Mouse (Mus musculus) cerebellum, adult 9-10 months (tissue): ENCODE measurements around the gene Coq8a.

Source experiments
- DNase-seq: peaks from one replicate; pipeline ENCODE4 v3.0.0; 2022

The Coq8a gene

DNA sequence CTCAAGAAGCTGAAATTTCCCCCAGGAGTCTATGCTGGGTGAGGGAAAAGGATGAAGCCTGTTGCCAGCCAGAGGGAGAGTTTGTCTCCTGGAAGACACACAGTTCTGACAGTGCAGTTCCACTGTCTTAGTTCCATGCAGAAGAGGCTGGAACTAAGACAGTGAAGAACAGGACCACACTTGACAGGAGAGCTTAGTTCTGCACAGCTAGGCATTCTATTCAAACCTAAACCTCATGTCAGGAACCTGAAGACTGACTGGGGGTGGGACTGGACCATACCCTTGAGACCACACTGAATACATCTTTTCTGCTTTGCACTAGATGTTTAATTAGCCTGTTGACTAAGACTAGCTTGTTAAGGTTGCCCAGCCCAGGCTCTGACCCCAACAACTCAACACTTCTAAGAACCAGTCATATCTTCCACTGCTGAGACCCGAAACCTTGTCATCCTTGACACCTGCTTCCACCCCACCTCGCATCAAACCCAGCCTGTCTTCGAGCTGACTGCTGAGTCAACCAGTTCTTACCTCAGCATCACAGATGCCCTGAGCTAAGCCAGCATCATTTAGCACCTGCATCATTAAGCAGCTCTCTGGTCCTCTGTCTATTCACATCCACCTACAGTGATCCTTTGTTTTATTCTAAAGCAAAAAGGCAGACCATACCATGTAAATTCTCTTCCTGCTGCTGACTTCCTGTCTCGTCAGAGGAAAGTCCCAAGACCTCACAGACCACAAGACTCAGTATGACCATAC is at the start of gene Coq8a:
TSS of gene Coq8a (minus strand) at position 644 of the 756 bp plus-strand sequence.
- no peak for DNase-seq

- DNase-seq, result no peak
Observed at GRCm38 (mm10) chr1:180248593-180249146, 49.3 kb upstream of the Coq8a start.

- no peak for DNase-seq
Observed at GRCm38 (mm10) chr1:180247901-180248300, 48.5 kb upstream of the Coq8a start.

GRCm38 (mm10) chr1:180245741-180246507 is 46.5 kb upstream of the Coq8a start:
- no peak for DNase-seq

DNA sequence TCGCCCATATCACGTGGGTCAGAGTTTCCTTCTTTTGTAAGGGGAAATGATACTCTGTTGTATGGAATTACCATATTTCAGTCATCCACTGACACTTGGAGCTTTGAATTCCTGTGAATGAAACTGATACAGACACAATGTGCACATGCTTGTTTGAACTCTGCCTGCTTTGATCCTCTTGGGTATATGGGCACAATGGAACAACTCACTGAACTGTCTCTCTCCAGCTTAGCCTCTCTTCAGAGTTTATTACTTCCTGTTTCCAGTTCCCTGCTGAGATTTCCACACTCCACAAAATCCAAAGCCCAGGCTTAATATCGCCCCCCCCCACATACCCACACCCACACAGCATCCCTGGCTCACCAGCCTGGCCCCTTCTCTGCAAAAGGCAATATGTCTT is 32.3 kb upstream of the Coq8a start:
- no peak for DNase-seq

DNA sequence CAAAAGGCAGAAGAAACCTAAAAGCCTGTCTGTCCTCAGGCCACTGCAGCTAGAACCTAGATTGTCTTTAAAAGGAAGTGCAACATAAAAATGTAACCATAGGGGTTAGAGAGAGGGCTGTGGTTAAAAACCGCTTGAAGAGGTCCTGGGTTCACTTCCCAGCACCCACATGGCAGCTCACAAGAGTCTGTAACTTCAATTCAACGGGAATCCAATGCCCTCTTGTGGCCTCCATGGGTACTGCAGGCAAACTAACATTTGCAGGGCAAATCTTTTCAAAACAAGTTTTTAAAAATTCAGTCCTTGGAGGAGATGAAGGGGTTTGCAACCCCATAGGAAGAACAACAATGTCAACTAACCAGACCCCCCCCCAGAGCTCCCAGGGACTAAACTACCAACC is 31.2 kb upstream of the Coq8a start:
- no peak for DNase-seq

DNA sequence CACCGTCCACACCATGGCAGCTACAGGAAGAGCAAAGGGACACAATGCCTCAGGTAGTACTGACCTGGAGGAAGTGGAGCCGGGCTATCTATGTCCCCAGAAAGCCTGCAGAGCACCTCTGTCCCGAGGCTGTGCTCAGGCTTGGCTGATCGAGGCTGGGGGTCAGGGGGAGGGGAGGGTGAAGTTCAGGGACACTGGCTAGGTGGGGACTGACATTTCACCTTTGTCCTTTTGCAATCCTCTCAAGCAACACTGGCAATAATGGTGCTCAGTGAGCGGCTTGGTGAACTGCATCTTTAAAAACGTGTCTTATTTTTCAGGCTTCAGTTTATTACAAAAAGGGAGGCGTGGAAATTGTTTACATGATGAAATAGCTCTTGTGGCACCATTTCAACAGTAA is 30.5 kb upstream of the Coq8a start:
- no peak for DNase-seq

DNA sequence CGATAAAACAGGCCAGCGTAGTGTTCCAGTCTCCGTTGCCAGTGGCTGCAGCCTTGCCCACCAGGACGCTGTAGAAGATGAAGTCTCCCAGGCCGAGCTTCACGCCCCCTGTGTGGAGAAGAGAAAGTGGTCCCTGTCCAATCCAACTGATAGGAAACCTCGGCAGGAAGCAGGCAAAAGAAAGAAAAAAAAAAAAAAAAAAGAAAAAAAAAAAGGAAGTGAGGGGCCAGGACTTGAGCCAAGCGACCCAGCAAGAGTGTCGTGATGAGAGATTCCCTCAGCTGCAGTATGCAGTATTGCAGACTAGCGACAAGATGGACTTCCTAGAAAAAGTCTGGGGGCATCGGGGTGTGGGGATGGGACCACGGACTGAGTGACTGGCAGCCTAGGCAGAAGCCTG is 29.5 kb upstream of the Coq8a start:
- no peak for DNase-seq

- no peak for DNase-seq
Observed at GRCm38 (mm10) chr1:180226766-180227165, 27.4 kb upstream of the Coq8a start.

DNA sequence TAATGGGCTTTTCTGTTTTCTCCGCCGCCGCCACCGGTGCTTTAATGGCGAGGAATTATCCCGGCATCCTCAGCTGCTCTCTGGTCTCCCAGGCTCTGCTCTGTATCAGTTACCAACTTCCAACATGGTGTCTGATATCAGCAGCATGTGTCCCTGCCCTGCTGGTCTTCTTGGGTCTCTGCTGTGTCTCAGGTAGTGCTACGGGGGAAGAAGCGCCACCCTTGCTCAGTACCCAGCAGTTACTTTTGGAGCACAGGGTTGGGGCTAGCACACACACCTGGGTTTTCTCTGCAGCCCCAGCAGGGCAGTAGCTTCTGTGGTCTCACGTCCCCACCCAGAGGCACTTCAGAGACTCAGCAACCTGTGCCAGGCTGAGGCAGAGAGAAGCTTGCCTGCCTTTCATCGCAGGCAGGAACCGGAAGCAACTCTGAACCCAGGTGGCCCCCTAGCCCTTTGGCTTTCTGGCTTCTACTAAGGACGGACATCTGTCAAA is 26.9 kb upstream of the Coq8a start:
- no peak for DNase-seq

DNA sequence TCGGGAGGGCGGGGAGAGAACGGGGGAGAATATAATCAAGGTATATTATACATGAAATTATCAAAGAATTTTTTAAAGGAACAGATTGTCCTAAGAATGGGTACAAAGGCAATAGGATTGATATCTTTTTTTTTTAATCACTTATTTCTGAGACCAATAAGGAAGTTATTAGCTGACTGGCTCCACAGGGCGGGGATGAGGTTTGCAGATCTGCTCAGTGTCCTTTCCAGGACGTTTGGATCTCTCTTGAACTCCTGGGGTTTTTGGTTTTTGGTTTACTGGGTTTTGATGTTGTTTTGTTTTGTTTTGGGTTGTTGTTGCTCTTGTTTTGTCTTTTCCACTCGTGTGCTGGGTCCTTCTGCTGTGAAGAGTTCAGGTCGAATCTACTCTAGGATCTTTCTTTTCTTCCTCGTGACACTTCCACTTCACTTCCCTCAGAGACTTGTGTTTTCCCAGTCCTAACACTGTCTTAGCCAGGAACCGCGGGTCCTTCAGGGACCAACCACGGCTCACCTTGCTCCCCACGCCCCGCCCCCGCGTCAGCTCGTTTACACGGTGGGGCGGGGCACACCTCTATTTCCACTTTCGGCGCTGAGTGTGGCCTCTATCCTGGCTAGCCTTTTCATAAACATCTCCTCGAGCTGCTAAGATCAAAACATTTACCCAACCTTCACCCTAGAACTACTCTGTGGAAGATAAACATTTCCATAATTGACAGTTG is 26.3 kb upstream of the Coq8a start:
- DNase-seq, result peak; percentile 72

DNA sequence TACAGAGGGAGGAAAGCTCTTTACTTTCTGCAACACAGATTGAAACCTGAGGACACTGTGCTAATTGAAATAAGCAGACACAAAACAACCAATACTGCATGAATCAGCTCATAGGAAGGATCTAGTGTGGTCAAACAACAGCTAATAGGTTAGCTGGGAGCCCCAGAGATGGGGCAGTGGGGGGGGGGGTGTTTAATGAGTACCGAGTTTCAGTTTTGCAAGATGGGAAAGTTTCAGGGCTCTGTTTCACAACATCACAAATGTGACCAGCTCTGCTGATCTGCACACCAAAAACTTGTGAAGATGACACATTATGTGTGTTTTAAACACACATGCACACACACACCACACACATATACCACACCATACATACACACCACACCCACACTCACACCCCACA is 22.6 kb upstream of the Coq8a start:
- DNase-seq, result no peak

DNA sequence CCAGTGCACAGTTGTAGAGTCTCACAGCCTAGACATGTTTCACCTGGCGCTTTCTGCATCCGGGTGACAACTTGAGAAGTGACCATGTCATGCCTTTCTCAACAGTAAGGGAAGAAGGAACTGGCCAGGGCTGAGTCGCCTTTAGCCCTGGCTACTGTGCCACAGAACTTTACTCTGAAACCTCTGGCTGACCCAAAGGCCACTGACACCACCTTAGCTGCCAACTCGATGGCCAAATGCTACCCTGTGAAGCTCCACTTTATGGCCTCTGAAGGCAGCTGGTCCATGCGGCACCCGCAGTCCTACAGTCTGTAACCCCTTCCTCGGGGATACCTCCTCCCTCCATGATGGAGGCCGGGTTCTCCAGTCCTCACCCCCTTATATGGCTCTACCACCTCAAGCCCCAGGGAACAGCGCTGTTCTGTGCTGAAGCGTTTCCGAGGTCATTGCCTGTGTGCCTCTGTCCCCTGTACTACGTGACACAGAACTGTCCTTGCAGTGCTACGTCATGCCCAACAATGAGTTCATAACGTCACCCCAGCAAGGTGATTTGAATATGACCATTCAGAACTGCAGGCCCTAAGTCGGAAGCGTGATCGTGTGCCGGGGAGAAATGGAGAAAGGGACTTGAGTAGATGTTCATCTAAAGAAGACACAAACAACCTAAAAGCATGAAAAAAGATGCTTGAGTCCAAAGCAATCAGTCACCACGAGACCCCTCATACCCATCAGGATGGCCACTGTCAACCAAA is 21.6 kb upstream of the Coq8a start:
- DNase-seq, result no peak

DNA sequence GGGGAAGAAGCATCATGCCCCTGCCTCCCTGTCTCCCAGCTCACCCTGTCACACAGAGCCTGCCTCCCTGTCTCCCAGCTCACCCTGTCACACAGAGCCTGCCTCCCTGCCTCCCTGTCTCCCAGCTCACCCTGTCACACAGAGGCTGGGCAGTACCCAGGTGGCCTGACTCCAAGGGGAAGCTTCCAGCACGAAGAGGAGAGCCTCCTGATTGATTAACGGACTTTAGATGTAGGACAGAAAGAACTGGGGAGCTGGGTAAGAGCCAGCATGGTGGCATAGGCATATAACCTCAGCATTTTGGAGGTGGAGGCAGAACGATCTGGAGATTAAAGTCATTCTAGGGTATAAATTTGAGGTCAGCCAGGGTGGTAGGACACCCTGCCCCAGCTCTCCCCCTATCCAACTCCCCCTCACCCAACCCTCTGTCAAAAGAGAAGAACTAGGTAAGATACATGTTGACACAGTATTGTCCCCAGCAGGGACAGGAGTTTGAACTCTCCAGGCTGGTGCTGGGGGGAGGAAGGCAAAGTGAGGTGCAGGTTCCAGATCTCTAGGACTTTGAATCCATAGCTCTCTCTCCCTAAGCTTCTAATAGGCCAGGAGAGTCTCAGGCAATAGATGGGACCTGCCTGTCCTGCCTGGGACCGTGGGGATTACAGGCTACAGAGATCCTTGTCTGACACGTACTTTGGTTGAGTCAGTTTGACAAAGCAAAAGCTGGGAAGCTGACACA is 17.3 kb upstream of the Coq8a start:
- DNase-seq, result no peak

GRCm38 (mm10) chr1:180215044-180215443 is 15.6 kb upstream of the Coq8a start:
- DNase-seq, result peak; percentile 80

GRCm38 (mm10) chr1:180212911-180213310 is 13.5 kb upstream of the Coq8a start:
- DNase-seq, result no peak

DNA sequence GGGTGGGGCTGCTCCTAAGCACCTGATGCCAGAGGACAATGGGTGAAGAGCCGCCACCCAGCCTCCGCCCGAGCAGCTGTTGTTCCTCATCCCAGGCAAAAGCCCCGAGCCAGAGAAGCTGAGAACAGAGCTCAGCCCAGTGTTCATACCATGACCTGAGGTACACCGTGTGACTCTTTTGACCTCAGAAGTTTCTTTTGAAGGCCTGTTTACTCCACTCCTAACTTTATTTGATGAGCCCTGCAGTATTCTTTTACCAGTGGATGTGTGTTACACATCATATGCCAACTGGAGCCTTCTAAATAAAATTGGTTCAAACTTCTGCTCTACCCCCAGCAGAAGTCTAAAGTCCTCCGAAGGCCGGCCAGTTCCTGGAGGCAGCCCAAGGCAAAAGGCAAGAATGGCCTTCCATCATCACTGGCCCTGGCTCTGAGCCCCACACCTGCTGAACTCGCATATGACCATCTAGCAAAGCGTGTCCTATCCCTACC is 11.4 kb upstream of the Coq8a start:
- no peak for DNase-seq

DNA sequence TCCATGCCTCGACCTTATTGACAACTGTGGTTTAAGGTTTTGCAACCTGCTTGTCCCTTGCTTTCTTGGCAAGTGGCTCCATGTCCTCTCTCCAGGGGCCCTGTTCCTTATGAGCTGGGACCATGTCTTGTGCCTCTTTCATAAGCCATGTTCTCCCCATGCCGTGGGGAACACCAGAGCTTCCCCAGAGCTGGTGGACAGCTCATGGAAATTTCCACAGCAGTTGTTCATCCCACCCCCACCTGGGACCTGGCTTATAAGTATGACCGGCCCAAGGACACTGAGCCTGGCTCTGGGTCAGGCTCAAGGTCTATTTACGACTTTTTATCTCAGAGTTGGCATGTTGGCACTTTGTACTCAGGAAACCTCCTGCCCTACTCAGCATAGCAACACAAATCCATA is 10.6 kb upstream of the Coq8a start:
- DNase-seq, result no peak

DNA sequence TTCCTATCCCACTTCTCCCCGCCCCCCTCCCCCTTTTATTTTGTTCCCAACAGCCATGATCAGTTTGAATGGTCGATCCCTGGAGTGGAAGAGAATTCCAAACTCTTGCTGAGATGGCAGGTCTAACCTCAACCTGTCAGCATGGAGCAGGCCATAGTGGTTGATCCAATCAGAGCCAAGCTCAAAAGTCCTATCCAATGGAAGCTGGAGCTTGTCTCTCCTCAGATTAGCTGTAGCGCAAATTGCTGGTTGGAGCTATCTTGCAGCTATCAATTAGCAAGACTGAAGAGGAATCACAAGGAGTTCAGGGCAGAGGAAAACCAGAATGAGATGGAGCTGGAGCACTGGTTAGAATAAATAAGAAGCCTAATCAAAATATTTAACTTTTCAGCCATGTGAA is 9.0 kb upstream of the Coq8a start:
- no peak for DNase-seq

DNA sequence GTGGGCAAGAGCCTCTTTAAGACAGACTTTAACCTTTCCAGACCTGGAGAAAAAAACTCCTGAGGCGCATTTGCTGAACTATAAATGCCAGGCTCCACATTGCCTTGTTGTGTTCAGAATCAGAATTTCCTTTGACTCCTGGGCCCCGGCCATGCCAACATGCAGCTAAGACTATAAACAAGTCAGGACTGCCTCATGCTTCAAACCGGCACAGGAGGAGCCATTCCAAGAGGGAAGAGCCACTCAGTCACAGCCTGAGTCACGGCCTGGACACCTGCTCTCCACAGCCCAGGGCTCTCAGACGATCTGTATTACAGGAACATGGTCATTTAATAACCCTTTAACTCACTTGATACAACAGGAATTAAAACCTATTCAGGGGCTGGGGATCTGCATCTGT is 1.3 kb upstream of the Coq8a start:
- DNase-seq, result no peak

- no peak for DNase-seq
Observed at GRCm38 (mm10) chr1:180199715-180200050, 281 bp upstream of the Coq8a start.

DNA sequence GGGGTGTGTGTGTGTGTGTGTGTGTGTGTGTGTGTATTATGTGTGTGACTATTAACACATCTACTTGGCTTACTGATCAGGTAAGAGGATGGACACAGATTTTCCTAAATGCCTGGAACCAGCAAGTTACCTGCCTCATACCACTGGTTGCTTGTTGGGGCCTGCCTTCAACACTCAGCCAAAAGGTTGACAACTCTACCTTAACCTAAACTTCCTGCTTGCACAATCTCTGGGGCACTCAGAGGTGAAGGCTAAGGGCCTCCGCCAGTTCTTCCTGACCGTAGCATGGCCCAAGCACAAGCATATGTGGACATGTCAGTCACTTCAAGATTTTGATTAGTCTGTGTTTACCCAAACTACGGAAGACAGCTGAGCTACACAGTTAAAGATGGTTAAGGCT is 1.4 kb downstream of the Coq8a start:
- DNase-seq, result no peak
